Mouse (Mus musculus): ENCODE data around the gene Cox6a1. TPM values are rescaled to one million over a fixed set of nuclear protein-coding genes. Genes with fewer than 3 reads are reported as not detected.
A peak's percentile ranks its signal among the peaks of the same experiment; 100 is the strongest.
"Not testable (repeated sequence)": the region's sequence is repeated elsewhere in the genome, so short reads cannot be mapped to it uniquely, and the experiment has no call there.

The Cox6a1 gene
- 799 and 803 TPM in 2 replicates for polyA plus RNA-seq (2014; fragmentation: Nextera tagmentation; extraction: Ambion mirVana)

DNA sequence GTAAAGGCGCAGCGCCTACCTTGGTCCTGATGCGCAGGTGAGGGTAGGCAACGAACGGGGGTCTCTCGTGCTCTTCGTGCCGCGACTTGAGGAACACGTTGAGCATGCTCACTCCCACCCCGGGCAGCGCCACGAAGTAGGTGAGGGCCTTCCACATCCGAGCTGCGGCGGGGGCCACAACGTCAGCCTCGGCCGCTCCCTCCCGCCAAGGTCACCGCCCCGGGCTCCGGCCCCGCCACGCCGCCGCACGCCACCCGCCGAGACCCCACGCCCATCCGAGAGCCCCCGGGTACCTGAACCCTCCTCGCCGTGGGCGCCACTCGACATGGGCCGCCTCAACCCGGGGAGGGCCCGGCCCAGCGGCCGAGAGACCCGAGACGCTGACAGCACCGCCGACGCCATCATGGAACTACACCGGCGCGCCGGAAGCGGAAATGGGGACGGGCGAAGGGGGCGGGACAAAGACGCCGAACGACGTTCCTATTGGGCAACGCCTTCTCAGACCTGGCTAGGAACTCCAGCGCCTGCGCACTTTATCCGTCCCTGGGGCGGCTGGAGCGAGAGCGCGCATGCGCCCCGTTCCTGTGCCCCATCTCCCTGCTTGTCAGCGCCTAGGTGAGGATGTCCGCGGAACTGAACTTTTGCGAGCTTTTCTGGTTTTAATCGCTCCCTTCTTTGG is at the start of gene Cox6a1:
TSS of gene Cox6a1 (minus strand) at position 436 of the 679 bp plus-strand sequence.
- no peaks in the 10 kb centered on the region for H3K9me3 ChIP-seq (ENCODE audit: control insufficient read depth, low read length)
- H3K4me2 ChIP-seq (ENCODE audit: low read depth): peak within 1 kb of the TSS; percentile 67
- ATAC-seq (ENCODE audit: insufficient read depth, low FRiP score, low TSS enrichment) (peak; percentile 93), DNase-seq (ENCODE audit: low spot score) (peak; percentile 99)
- H3K4me3 ChIP-seq (ENCODE audit: low read depth, low read length): peak within 1 kb of the TSS; percentile 89
- H3K36me3 ChIP-seq (ENCODE audit: control insufficient read depth, insufficient read depth, low read length): peaks cover 7% of the 10 kb centered on the region
- peaks cover 11% of the 10 kb centered on the region for H3K4me1 ChIP-seq (ENCODE audit: control insufficient read depth, insufficient read depth, low read length)
- no peaks in the 10 kb centered on the region for H3K27me3 ChIP-seq (ENCODE audit: control insufficient read depth, insufficient read depth, low read length)
- peak within 1 kb of the TSS; percentile 74 for H3K9ac ChIP-seq (ENCODE audit: low read length)
- peak within 1 kb of the TSS; percentile 73 for H3K27ac ChIP-seq (ENCODE audit: low read depth, low read length)
- WGBS: 0% methylated on average over 58 of the region's 74 CpGs

DNA sequence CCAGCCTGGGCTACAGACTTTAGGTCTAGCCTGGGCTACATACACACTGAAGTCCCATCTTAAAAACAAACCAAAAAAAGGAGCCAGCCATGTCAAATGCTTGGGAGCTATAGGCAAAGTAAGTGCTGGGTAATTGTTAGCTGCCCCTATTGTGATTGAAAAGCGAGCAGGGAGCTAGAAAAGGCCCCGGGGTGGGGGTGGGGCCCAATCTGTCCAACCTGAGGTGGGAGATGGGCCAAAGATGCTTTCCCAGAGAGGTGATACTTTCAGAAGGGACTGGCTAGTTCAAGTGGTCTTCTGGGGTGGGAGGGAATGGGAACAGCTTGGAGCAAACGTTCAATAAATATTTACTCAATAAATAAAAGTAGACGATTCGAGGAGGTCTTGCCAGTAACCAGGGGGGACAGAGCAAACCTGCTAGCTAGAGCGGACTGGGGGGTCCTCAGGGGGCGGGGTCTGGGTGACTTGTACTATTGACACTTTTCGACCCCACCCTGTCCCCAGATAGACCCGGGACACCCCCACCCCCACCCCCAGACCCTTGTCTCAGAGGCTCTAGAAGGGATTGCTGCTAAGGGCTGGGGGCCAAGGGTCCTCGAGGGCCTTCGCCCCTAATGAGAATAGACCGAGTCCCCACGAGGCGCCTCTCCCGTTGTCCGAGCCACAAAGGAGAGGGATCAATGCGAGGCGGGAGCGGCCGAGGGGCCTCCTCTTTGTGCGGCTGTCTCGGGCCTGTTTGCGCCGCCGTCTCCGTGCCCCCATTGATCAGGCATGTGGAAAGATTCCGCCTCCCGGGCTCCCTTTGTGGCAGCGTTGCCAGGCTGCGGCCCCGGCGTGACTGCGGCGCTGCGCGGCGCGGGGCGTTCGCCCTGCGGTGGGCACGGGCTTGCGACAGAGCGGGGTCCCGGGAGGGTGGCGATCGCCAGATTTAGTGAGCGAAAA is 49.3 kb upstream of the Cox6a1 start:
- ATAC-seq (ENCODE audit: insufficient read depth, low FRiP score, low TSS enrichment) (peak; percentile 86), DNase-seq (ENCODE audit: low spot score) (peak; percentile 91)
- Histone ChIP-seq H3K27me3 (ENCODE audit: control insufficient read depth, insufficient read depth, low read length) (no peaks in the 10 kb centered on the region), H3K4me1 (ENCODE audit: control insufficient read depth, insufficient read depth, low read length) (peaks cover 11% of the 10 kb centered on the region), H3K27ac (ENCODE audit: low read depth, low read length) (peak overlapping the region; percentile 91), H3K9ac (ENCODE audit: low read length) (peak overlapping the region; percentile 77), H3K4me3 (ENCODE audit: low read depth, low read length) (peak overlapping the region; percentile 30), H3K36me3 (ENCODE audit: control insufficient read depth, insufficient read depth, low read length) (no peaks in the 10 kb centered on the region), H3K9me3 (ENCODE audit: control insufficient read depth, low read length) (no peaks in the 10 kb centered on the region), H3K4me2 (ENCODE audit: low read depth) (peak overlapping the region; percentile 60)
- 1% methylated on average over 44 of the region's 48 CpGs for WGBS

- Histone ChIP-seq H3K4me3 (ENCODE audit: low read depth, low read length) (no peak overlapping the region), H3K27ac (ENCODE audit: low read depth, low read length) (peak overlapping the region; percentile 60; the same call in 1 of the 2 replicates), H3K27me3 (ENCODE audit: control insufficient read depth, insufficient read depth, low read length) (no peaks in the 10 kb centered on the region), H3K4me1 (ENCODE audit: control insufficient read depth, insufficient read depth, low read length) (peaks cover 11% of the 10 kb centered on the region), H3K4me2 (ENCODE audit: low read depth) (no peak overlapping the region), H3K9me3 (ENCODE audit: control insufficient read depth, low read length) (no peaks in the 10 kb centered on the region), H3K36me3 (ENCODE audit: control insufficient read depth, insufficient read depth, low read length) (no peaks in the 10 kb centered on the region), H3K9ac (ENCODE audit: low read length) (no peak overlapping the region)
- DNase-seq (ENCODE audit: low spot score) (no peak), ATAC-seq (ENCODE audit: insufficient read depth, low FRiP score, low TSS enrichment) (no peak)
- 65% methylated on average over 11 of the region's 11 CpGs for WGBS
Observed at GRCm38 (mm10) chr5:115396654-115397053, 47.9 kb upstream of the Cox6a1 start.

GRCm38 (mm10) chr5:115394836-115395235 is 46.1 kb upstream of the Cox6a1 start:
- H3K9ac ChIP-seq (ENCODE audit: low read length): no peak overlapping the region
- no peak overlapping the region; the same call in 1 of the 2 replicates for H3K27ac ChIP-seq (ENCODE audit: low read depth, low read length)
- H3K4me3 ChIP-seq (ENCODE audit: low read depth, low read length): no peak overlapping the region
- H3K9me3 ChIP-seq (ENCODE audit: control insufficient read depth, low read length): no peaks in the 10 kb centered on the region
- 29% methylated on average over 10 of the region's 10 CpGs for WGBS
- H3K27me3 ChIP-seq (ENCODE audit: control insufficient read depth, insufficient read depth, low read length): no peaks in the 10 kb centered on the region
- H3K36me3 ChIP-seq (ENCODE audit: control insufficient read depth, insufficient read depth, low read length): no peaks in the 10 kb centered on the region
- H3K4me2 ChIP-seq (ENCODE audit: low read depth): no peak overlapping the region
- ATAC-seq (ENCODE audit: insufficient read depth, low FRiP score, low TSS enrichment) (no peak), DNase-seq (ENCODE audit: low spot score) (no peak)
- H3K4me1 ChIP-seq (ENCODE audit: control insufficient read depth, insufficient read depth, low read length): peaks cover 11% of the 10 kb centered on the region

GRCm38 (mm10) chr5:115394223-115394622 is 45.4 kb upstream of the Cox6a1 start:
- WGBS: 4% methylated on average over 8 of the region's 8 CpGs
- no peak overlapping the region for H3K4me3 ChIP-seq (ENCODE audit: low read depth, low read length)
- H3K4me1 ChIP-seq (ENCODE audit: control insufficient read depth, insufficient read depth, low read length): peaks cover 11% of the 10 kb centered on the region
- H3K36me3 ChIP-seq (ENCODE audit: control insufficient read depth, insufficient read depth, low read length): no peaks in the 10 kb centered on the region
- H3K27me3 ChIP-seq (ENCODE audit: control insufficient read depth, insufficient read depth, low read length): no peaks in the 10 kb centered on the region
- ATAC-seq (ENCODE audit: insufficient read depth, low FRiP score, low TSS enrichment) (peak; percentile 54; the same call in 1 of the 2 replicates), DNase-seq (ENCODE audit: low spot score) (peak; percentile 58)
- H3K4me2 ChIP-seq (ENCODE audit: low read depth): no peak overlapping the region; the same call in 1 of the 2 replicates
- peak overlapping the region; percentile 51 for H3K27ac ChIP-seq (ENCODE audit: low read depth, low read length)
- H3K9me3 ChIP-seq (ENCODE audit: control insufficient read depth, low read length): no peaks in the 10 kb centered on the region
- no peak overlapping the region for H3K9ac ChIP-seq (ENCODE audit: low read length)

GRCm38 (mm10) chr5:115392969-115393368 is 44.2 kb upstream of the Cox6a1 start:
- Histone ChIP-seq H3K4me2 (ENCODE audit: low read depth) (no peak overlapping the region), H3K4me3 (ENCODE audit: low read depth, low read length) (no peak overlapping the region), H3K27me3 (ENCODE audit: control insufficient read depth, insufficient read depth, low read length) (no peaks in the 10 kb centered on the region), H3K4me1 (ENCODE audit: control insufficient read depth, insufficient read depth, low read length) (peaks cover 11% of the 10 kb centered on the region), H3K9me3 (ENCODE audit: control insufficient read depth, low read length) (no peaks in the 10 kb centered on the region), H3K27ac (ENCODE audit: low read depth, low read length) (no peak overlapping the region), H3K36me3 (ENCODE audit: control insufficient read depth, insufficient read depth, low read length) (no peaks in the 10 kb centered on the region), H3K9ac (ENCODE audit: low read length) (no peak overlapping the region)
- WGBS: 100% methylated on average over 1 of the region's 1 CpGs
- DNase-seq (ENCODE audit: low spot score): no peak
- no peak for ATAC-seq (ENCODE audit: insufficient read depth, low FRiP score, low TSS enrichment)

GRCm38 (mm10) chr5:115391935-115392334 is 43.2 kb upstream of the Cox6a1 start:
- WGBS: 42% methylated on average over 9 of the region's 9 CpGs
- Histone ChIP-seq H3K9ac (ENCODE audit: low read length) (no peak overlapping the region), H3K27me3 (ENCODE audit: control insufficient read depth, insufficient read depth, low read length) (no peaks in the 10 kb centered on the region), H3K4me2 (ENCODE audit: low read depth) (no peak overlapping the region), H3K4me1 (ENCODE audit: control insufficient read depth, insufficient read depth, low read length) (peaks cover 11% of the 10 kb centered on the region), H3K4me3 (ENCODE audit: low read depth, low read length) (no peak overlapping the region), H3K27ac (ENCODE audit: low read depth, low read length) (no peak overlapping the region), H3K9me3 (ENCODE audit: control insufficient read depth, low read length) (no peaks in the 10 kb centered on the region), H3K36me3 (ENCODE audit: control insufficient read depth, insufficient read depth, low read length) (no peaks in the 10 kb centered on the region)
- ATAC-seq (ENCODE audit: insufficient read depth, low FRiP score, low TSS enrichment) (no peak), DNase-seq (ENCODE audit: low spot score) (no peak)

- H3K27me3 ChIP-seq (ENCODE audit: control insufficient read depth, insufficient read depth, low read length); DNase-seq (ENCODE audit: low spot score); H3K27ac ChIP-seq (ENCODE audit: low read depth, low read length); H3K4me1 ChIP-seq (ENCODE audit: control insufficient read depth, insufficient read depth, low read length); H3K4me2 ChIP-seq (ENCODE audit: low read depth); H3K4me3 ChIP-seq (ENCODE audit: low read depth, low read length); H3K9me3 ChIP-seq (ENCODE audit: control insufficient read depth, low read length); H3K9ac ChIP-seq (ENCODE audit: low read length); H3K36me3 ChIP-seq (ENCODE audit: control insufficient read depth, insufficient read depth, low read length); ATAC-seq (ENCODE audit: insufficient read depth, low FRiP score, low TSS enrichment): not testable (repeated sequence)
- 78% methylated on average over 2 of the region's 2 CpGs for WGBS
Observed at GRCm38 (mm10) chr5:115378882-115379281, 30.1 kb upstream of the Cox6a1 start.
